Mouse (Mus musculus) heart, embryonic 10.5 days (tissue): ENCODE results near the gene Psg19. TPM values are rescaled to one million over a fixed set of nuclear protein-coding genes. Genes with fewer than 3 reads are reported as not detected.
"Not testable (repeated sequence)": the region's sequence is repeated elsewhere in the genome, so short reads cannot be mapped to it uniquely, and the experiment has no call there.

ENCODE experiments used
- DNase-seq: peaks from one replicate; pipeline ENCODE4 v3.0.0-alpha.2; 2017; ENCODE audit warnings: low spot score
- H3K27ac ChIP-seq: fragments of 300-500 bp; sonication (generic); 2 replicates; pipeline ENCODE4 v1.5.1; 2016; ENCODE audit warnings: mild to moderate bottlenecking
- H3K27me3 ChIP-seq: fragments of 300-500 bp; sonication (generic); 2 replicates; pipeline ENCODE4 v1.6.1; 2016; ENCODE audit warnings: mild to moderate bottlenecking; ENCODE audit not compliant: poor library complexity, insufficient read depth, severe bottlenecking
- H3K36me3 ChIP-seq: fragments of 300-500 bp; sonication (generic); 2 replicates; pipeline ENCODE4 v1.6.1; 2016; ENCODE audit warnings: mild to moderate bottlenecking, moderate library complexity
- H3K4me1 ChIP-seq: fragments of 300-500 bp; sonication (generic); 2 replicates; pipeline ENCODE4 v1.6.1; 2016; ENCODE audit warnings: mild to moderate bottlenecking
- H3K4me3 ChIP-seq: fragments of 300-500 bp; sonication (generic); 2 replicates; pipeline ENCODE4 v1.5.1; 2016; ENCODE audit warnings: mild to moderate bottlenecking, moderate library complexity
- H3K9me3 ChIP-seq: fragments of 300-500 bp; sonication (generic); 2 replicates; pipeline ENCODE4 v1.6.1; 2016; ENCODE audit warnings: mild to moderate bottlenecking, moderate library complexity
- WGBS: fragments of 180-500 bp; shearing (Covaris S2); methylation state at CpG from one replicate; pipeline ENCODE4 v1.1.7; 2016; 5-methylcytosine and 5-hydroxymethylcytosine counted together
- polyA plus RNA-seq: library from polyadenylated mRNA; unstranded; fragments of >200 nt; fragmentation: Nextera tagmentation; extraction: Ambion mirVana; gene quantifications from 2 replicates; pipeline ENCODE4 v1.2.1, GENCODE M21; 2016

The Psg19 gene
- polyA plus RNA-seq, 1 experiment from 2014 or later = not detected

DNA sequence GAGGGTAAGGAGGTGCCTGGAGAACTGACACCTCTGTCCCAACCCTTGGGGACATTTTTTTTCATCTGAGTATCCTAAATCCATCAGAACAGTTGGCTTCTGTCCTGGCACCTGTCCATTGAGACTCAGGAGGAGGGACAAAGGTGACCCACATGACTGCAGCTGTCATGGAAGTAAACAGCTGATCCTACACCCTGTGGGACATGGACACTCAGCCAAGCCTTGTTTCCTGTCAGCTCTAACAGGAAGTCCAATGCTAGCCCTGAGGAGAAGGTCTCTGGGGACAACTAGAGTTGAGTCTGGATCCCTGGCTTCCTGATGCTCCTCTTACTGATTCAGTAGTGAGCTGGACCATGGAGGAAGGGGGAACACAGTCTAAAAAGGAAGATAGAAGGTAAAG is 7.6 kb downstream of the Psg19 start:
- H3K27ac ChIP-seq, H3K4me1 ChIP-seq, H3K36me3 ChIP-seq, H3K4me3 ChIP-seq, H3K9me3 ChIP-seq, DNase-seq, H3K27me3 ChIP-seq: not testable (repeated sequence)

DNA sequence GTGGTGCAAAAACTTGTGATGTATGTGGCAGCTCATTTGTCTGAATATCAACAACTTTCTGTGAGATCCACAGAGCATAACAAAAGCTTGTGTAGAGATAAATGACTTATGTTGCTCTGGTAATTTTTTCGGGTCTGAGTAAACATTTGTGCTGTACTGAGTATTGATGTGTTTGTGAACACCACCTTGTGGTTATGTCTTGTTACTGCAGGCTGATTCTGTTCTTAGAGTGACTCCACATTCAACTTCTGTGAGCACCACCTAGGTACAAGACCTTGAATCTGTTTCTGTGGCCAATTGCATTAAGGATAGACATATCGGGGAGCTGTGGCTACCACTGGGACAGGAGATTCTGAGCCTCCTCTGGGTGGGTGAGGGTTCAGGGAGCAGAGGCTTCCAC is 17.0 kb downstream of the Psg19 start:
- not testable (repeated sequence) for DNase-seq, H3K4me3 ChIP-seq, H3K4me1 ChIP-seq, H3K27me3 ChIP-seq, H3K36me3 ChIP-seq, H3K9me3 ChIP-seq, H3K27ac ChIP-seq
- 43% methylated on average over 2 of the region's 2 CpGs for WGBS

DNA sequence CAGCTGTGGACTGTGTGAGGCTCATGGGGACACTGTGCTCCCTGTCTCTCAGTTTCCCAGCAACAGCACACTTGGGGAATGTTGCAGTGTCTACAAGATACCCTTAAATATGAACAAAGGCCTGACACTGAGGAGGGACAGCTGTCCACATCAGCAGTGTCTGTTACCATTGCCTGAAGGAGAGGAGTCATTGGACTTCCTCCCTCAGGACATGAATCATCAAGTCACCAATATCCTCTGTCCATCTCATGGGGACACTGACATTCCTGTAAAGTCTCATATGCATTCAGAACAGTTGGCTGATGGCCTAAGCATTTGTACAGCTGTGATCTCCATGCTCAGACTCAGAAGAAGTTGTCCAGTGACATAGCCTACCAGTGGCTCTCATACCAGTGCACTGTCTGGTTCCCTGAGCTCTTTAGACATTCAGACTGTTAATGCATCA is 19.0 kb downstream of the Psg19 start:
- Histone ChIP-seq H3K27me3 (no peaks in the 10 kb centered on the region), H3K9me3 (no peaks in the 10 kb centered on the region), H3K4me1 (no peaks in the 10 kb centered on the region), H3K27ac (no peak overlapping the region), H3K36me3 (no peaks in the 10 kb centered on the region), H3K4me3 (no peak overlapping the region)
- no peak for DNase-seq

DNA sequence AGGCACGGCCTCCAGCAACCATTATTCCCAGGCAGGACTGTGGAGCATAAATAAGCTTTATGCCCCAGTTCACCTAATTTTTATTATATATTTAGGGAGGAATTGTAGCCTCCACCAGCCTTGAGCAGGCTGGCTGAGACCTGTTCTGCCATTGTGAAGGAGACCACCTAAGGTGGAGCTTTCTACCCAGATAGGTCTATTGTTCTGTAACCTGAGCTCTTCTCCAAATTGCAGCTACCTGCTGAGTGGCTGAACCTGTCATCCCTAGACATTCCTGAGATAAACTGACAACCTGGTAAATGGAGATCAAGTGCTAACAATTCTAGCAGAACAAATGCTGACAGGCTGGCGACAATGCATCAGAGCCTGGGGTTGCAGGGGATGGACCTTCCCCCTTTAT is 35.4 kb downstream of the Psg19 start:
- WGBS = 13% methylated on average over 1 of the region's 2 CpGs
- not testable (repeated sequence) for H3K9me3 ChIP-seq, H3K4me3 ChIP-seq, H3K4me1 ChIP-seq, H3K27ac ChIP-seq, H3K27me3 ChIP-seq, H3K36me3 ChIP-seq, DNase-seq

DNA sequence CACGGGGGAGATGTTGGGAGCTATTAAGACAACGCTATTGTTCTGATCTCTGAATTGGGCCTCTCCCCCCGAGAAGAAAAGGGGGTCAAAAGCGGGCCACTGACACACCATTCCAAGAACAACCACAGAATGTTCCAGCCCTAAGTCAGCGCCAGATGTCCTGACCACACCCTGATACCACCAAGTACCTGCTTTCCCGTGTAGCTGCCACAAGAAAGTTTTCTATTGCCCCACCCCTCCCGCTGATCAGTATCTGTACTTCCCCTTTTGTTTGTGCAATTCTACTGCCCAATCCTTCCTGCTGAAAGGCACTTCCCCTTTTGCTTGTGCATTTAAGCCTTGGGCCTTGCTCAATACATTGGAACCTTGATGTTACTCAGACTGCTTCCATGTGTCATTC is 38.2 kb downstream of the Psg19 start:
- WGBS = 82% methylated on average over 7 of the region's 7 CpGs
- H3K4me1 ChIP-seq, H3K36me3 ChIP-seq, H3K9me3 ChIP-seq, DNase-seq, H3K27ac ChIP-seq, H3K4me3 ChIP-seq, H3K27me3 ChIP-seq: not testable (repeated sequence)

DNA sequence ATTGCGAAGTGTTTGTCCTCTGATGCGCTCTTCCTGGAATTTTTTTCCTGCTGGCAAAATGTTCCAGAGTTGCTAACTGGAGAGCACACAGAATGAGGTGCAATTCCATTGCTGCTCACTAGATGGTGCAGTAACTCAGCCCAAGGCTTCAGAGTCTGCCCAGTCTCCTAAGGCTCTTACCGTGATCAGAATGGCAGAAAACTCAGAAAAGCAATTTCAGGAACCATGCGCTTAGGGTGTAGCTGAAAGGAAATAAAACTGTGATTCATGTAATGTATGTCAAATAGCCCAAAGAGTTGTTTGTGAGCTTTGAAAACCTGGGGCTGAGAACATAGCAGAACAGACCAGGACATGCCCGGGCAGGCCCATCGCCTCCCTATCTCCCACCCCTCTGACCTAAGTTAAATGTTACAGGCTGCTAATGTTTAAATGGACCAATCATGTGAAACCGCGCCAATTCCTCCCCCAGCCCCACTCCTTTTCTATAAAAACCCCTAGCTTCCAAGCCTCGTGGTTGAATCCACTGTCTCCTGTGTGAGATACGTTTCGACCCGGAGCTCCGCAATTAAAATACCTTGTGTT is 48.3 kb downstream of the Psg19 start:
- WGBS = 48% methylated on average over 11 of the region's 13 CpGs
- peak; percentile 85 for DNase-seq
- not testable (repeated sequence) for H3K4me3 ChIP-seq, H3K9me3 ChIP-seq, H3K4me1 ChIP-seq, H3K36me3 ChIP-seq, H3K27ac ChIP-seq
- H3K27me3 ChIP-seq = peaks cover 17% of the 10 kb centered on the region; the same call in 1 of the 2 replicates

DNA sequence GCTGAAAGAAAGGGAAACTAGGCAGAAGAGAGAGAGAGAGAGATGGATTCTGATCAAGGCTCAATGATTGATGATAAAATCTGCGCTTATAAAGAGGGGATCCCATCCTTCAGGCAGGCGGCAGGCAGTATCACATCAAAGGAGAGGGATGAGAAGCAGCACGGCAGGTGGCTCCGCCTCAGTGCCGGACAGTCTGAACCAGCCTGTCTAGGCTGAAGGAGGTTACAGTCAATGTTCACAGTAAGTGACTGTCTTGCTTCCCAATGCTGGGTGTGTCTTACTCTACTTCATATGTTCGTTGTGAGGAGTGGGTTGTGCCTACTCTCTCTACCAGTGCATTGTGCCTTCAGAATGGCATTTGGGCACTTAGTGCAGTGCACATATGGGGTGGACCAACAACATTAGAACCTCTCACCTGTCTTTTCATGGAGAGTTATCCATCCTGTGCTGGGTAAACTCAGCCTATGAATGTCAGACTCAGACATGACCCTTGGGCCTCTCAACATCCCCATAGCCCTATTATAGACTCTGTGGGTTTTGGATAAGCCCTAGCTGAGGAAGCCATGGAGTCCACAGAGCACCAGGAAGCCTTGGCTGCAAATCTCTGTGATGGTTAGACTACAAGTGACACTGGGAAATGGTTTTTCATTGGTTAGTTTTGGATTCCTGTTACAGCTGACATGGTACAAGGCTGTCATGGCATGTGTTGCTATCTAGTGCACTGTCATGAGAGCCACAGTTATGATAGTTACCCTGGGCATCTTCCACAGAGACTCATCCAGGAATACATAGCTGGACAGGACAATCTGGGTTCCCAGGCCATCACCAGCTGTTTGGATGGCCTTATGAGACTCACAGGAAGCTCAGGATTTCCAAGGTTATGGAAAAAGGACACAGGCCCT is 49.1 kb downstream of the Psg19 start:
- Histone ChIP-seq H3K4me3 (peak overlapping the region; percentile 12; the same call in 1 of the 2 replicates), H3K27me3 (peaks cover 17% of the 10 kb centered on the region; the same call in 1 of the 2 replicates), H3K27ac (no peak overlapping the region), H3K9me3 (no peaks in the 10 kb centered on the region), H3K4me1 (peaks cover 4% of the 10 kb centered on the region), H3K36me3 (no peaks in the 10 kb centered on the region)
- no peak for DNase-seq
- 16% methylated on average over 6 of the region's 6 CpGs for WGBS

DNA sequence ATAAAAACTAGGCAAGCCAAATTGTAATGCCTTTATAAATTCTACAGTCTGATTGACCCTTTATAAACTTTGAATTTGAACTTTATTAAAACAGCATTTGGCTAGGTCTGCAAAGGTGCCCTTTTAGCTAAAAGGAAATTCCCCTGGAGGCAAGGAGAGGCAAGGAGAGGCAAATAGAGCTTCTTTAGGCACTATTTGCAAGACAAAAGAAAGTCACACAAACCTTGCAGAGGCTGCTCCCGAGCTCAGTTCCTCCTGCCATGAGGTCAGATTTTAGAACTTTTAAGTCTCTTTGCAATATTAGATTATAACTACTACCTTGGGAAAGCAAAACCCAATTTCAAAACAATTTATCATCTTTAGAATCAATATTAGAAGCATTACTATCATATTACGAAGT is 50.9 kb downstream of the Psg19 start:
- H3K4me3 ChIP-seq, DNase-seq, H3K27ac ChIP-seq, H3K9me3 ChIP-seq, H3K4me1 ChIP-seq, H3K36me3 ChIP-seq: not testable (repeated sequence)
- 53% methylated on average over 2 of the region's 2 CpGs for WGBS
- H3K27me3 ChIP-seq = peaks cover 17% of the 10 kb centered on the region; the same call in 1 of the 2 replicates

DNA sequence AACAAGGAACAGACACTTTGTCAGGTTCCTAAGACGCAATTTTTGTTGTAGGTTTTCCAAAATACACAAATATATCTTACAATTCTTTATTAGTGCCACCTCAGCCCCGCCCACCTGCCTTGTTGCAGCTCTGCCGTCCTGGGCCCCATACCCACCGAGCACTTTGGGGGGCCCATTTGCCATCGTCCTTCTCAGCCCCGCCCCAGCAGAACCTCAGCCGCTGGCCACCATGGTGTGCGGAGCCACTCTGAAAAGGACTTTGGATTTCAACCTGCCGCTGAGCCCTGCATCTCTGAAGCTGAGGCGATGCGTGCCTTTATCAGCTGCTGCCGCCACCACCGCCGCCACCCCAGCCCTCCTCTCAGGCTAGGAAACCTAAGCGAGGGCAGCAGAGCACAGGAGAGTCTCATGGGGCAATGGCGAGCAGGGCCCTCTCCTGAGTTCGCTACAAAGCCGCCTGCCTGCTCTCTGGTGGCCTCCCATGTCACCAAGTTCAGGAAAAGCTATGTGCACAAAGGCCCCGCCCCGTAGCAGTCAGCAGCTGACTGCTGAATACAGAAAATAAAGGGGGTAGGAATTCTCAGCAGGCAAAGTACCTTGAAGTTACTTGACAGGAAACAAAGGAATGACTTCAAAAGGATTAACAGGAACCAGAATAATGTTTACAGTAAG is 52.0 kb downstream of the Psg19 start:
- no peak for DNase-seq
- peaks cover 17% of the 10 kb centered on the region; the same call in 1 of the 2 replicates for H3K27me3 ChIP-seq
- H3K27ac ChIP-seq = peak overlapping the region; percentile 78
- H3K9me3 ChIP-seq = no peaks in the 10 kb centered on the region
- peaks cover 4% of the 10 kb centered on the region for H3K4me1 ChIP-seq
- WGBS = 9% methylated on average over 20 of the region's 20 CpGs
- H3K36me3 ChIP-seq = no peaks in the 10 kb centered on the region
- peak overlapping the region; percentile 53 for H3K4me3 ChIP-seq

Other genes with a start within 250 kb of the Psg19 start
- gene Psg27, start 231.2 kb downstream of the Psg19 start, polyA plus RNA-seq = not detected in 2 replicates
- not detected in 2 replicates for gene Psg23, start 182.0 kb downstream of the Psg19 start, polyA plus RNA-seq
- not detected in 2 replicates for gene Psg21, start 141.8 kb downstream of the Psg19 start, polyA plus RNA-seq
- not detected in 2 replicates for gene Psg20, start 112.3 kb downstream of the Psg19 start, polyA plus RNA-seq
- not detected in 2 replicates for gene Psg22, start 80.4 kb downstream of the Psg19 start, polyA plus RNA-seq
- not detected in 2 replicates for gene Psg17, start 23.1 kb upstream of the Psg19 start, polyA plus RNA-seq
- gene Mill2, start 41.4 kb upstream of the Psg19 start, polyA plus RNA-seq = 0.04 and 0.21 TPM in 2 replicates
- 0.26 and 0.43 TPM in 2 replicates for gene Pglyrp1, start 72.8 kb upstream of the Psg19 start, polyA plus RNA-seq
- gene Ccdc61, start 111.9 kb upstream of the Psg19 start, polyA plus RNA-seq = 26.9 and 29.4 TPM in 2 replicates
- 0.53 and 0.57 TPM in 2 replicates for gene Nova2, start 127.4 kb upstream of the Psg19 start, polyA plus RNA-seq
- gene Nanos2, start 188.9 kb upstream of the Psg19 start, polyA plus RNA-seq = not detected in 2 replicates
- 2.1 and 3.3 TPM in 2 replicates for gene Mypop, start 192.7 kb upstream of the Psg19 start, polyA plus RNA-seq
- gene Irf2bp1, start 205.5 kb upstream of the Psg19 start, polyA plus RNA-seq = 14.9 and 27.0 TPM in 2 replicates
- gene Foxa3, start 225.0 kb upstream of the Psg19 start, polyA plus RNA-seq = 0.36 and 8.6 TPM in 2 replicates
- 34.0 and 44.5 TPM in 2 replicates for gene Sympk, start 225.9 kb upstream of the Psg19 start, polyA plus RNA-seq